Mouse (Mus musculus) CH12.LX (cell line): ENCODE measurements around the gene Cbfa2t2. TPM values are rescaled to one million over a fixed set of nuclear protein-coding genes. Genes with fewer than 3 reads are reported as not detected.

Source experiments
- DNase-seq: peaks from one replicate; pipeline ENCODE4 v3.0.0-alpha.2; 2013; ENCODE audit errors: extremely low read depth
- H3K27ac ChIP-seq: 2 replicates; pipeline ENCODE4 v1.5.1; 2012; ENCODE audit warnings: low read depth, mild to moderate bottlenecking, control low read depth, moderate library complexity; ENCODE audit not compliant: insufficient read depth
- H3K27me3 ChIP-seq: replicated peaks from 2 replicates; pipeline ENCODE3; 2012; ENCODE audit warnings: inconsistent platforms
- H3K36me3 ChIP-seq, 2 experiments: replicated peaks in 1 of 2; 2 replicates each; pipeline versions ENCODE3 to v1.6.1; 2012; ENCODE audit warnings: inconsistent platforms in 1 of 2, low read length in 1 of 2, mild to moderate bottlenecking in 1 of 2, mixed read lengths in 1 of 2, moderate library complexity in 1 of 2; ENCODE audit not compliant: control insufficient read depth in 1 of 2, insufficient read depth in 1 of 2
- H3K4me1 ChIP-seq, 2 experiments: 2 replicates each; pipeline ENCODE4 v1.6.1; 2012; ENCODE audit warnings: inconsistent platforms in 1 of 2, moderate library complexity in 1 of 2; ENCODE audit not compliant: insufficient read depth in 2 of 2, control insufficient read depth in 1 of 2
- H3K4me2 ChIP-seq: 2 replicates; pipeline ENCODE4 v1.6.1; 2012; ENCODE audit warnings: low read depth, mild to moderate bottlenecking, control low read depth; ENCODE audit not compliant: poor library complexity, insufficient read depth, severe bottlenecking
- H3K4me3 ChIP-seq, 3 experiments: fragments of 150-350 bp in 1 of 3; sonication (generic) in 1 of 3; replicated peaks in 1 of 3; 2 replicates each; pipeline versions ENCODE3 to v1.5.1; 2011 to 2012; ENCODE audit warnings: low read depth in 2 of 3, low read length in 2 of 3, mild to moderate bottlenecking in 2 of 3, moderate library complexity in 2 of 3, control low read depth in 1 of 3, improper control_type of control experiment in 1 of 3, inconsistent platforms in 1 of 3, mixed read lengths in 1 of 3; ENCODE audit not compliant: poor library complexity in 1 of 3
- H3K79me2 ChIP-seq: replicated peaks from 2 replicates; pipeline ENCODE4 v1.6.1; 2012; ENCODE audit warnings: mild to moderate bottlenecking, moderate library complexity; ENCODE audit not compliant: control insufficient read depth, poor library complexity, insufficient read depth, severe bottlenecking; ENCODE audit errors: extremely low read depth
- H3K9ac ChIP-seq: 2 replicates; pipeline ENCODE4 v1.6.1; 2012; ENCODE audit warnings: low read depth, mild to moderate bottlenecking, control low read depth, moderate library complexity; ENCODE audit not compliant: insufficient read depth
- H3K9me3 ChIP-seq: replicated peaks from 2 replicates; pipeline ENCODE3; 2012; ENCODE audit warnings: low read length, inconsistent platforms, mixed read lengths
- BHLHE40 ChIP-seq: IDR thresholded peaks from 2 replicates; pipeline ENCODE4 v1.6.1; 2011; ENCODE audit warnings: mild to moderate bottlenecking, low read depth, low read length, improper control_type of control experiment
- CHD2 ChIP-seq: IDR thresholded peaks from 2 replicates; pipeline ENCODE4 v1.6.1; 2011; ENCODE audit warnings: low read length, improper control_type of control experiment
- E2F4 ChIP-seq: IDR thresholded peaks from 2 replicates; pipeline ENCODE4 v1.6.1; 2011; ENCODE audit warnings: low read depth, low read length, improper control_type of control experiment; ENCODE audit not compliant: insufficient replicate concordance
- ELF1 ChIP-seq: IDR thresholded peaks from 2 replicates; pipeline ENCODE4 v1.6.1; 2014; ENCODE audit warnings: low read depth, mild to moderate bottlenecking, inconsistent platforms, low read length, improper control_type of control experiment
- EP300 ChIP-seq: IDR thresholded peaks from 2 replicates; pipeline ENCODE4 v1.6.1; 2011; ENCODE audit warnings: low read length, improper control_type of control experiment
- ETS1 ChIP-seq: conservative IDR thresholded peaks from 2 replicates; pipeline ENCODE4 v1.6.1; 2012; ENCODE audit warnings: low read depth, mild to moderate bottlenecking, inconsistent platforms, low read length, improper control_type of control experiment, moderate library complexity
- HCFC1 ChIP-seq: IDR thresholded peaks from 2 replicates; pipeline ENCODE4 v1.6.1; 2012; ENCODE audit warnings: low read depth, mild to moderate bottlenecking, inconsistent platforms, low read length, improper control_type of control experiment
- JUN ChIP-seq: IDR thresholded peaks from 2 replicates; pipeline ENCODE4 v1.6.1; 2011; ENCODE audit warnings: low read depth, mild to moderate bottlenecking, low read length, improper control_type of control experiment, moderate library complexity; ENCODE audit not compliant: insufficient read depth
- JUND ChIP-seq: conservative IDR thresholded peaks from 2 replicates; pipeline ENCODE4 v1.6.1; 2011; ENCODE audit warnings: low read depth, low read length, improper control_type of control experiment
- KAT2A ChIP-seq: IDR thresholded peaks from 2 replicates; pipeline ENCODE4 v1.6.1; 2012; ENCODE audit warnings: low read length, improper control_type of control experiment, inconsistent platforms; ENCODE audit not compliant: insufficient replicate concordance
- MXI1 ChIP-seq: IDR thresholded peaks from 2 replicates; pipeline ENCODE4 v1.6.1; 2011; ENCODE audit warnings: mild to moderate bottlenecking, low read depth, low read length, improper control_type of control experiment
- NRF1 ChIP-seq: IDR thresholded peaks from 2 replicates; pipeline ENCODE4 v1.6.1; 2014; ENCODE audit warnings: low read depth, mild to moderate bottlenecking, inconsistent platforms, low read length, improper control_type of control experiment, moderate library complexity
- PAX5 ChIP-seq: IDR thresholded peaks from 2 replicates; pipeline ENCODE4 v1.6.1; 2012; ENCODE audit warnings: low read length, inconsistent platforms, mixed read lengths
- POLR2A ChIP-seq: IDR thresholded peaks from 2 replicates; pipeline ENCODE4 v1.6.1; 2011; ENCODE audit warnings: low read depth, mild to moderate bottlenecking, improper control_type of control experiment, low read length
- POLR2AphosphoS2 ChIP-seq: IDR thresholded peaks from 2 replicates; pipeline ENCODE4 v1.6.1; 2011; ENCODE audit warnings: low read depth, low read length, improper control_type of control experiment
- RAD21 ChIP-seq: IDR thresholded peaks from 2 replicates; pipeline ENCODE4 v1.6.1; 2011; ENCODE audit warnings: low read depth, mild to moderate bottlenecking, low read length, improper control_type of control experiment, moderate library complexity
- RCOR1 ChIP-seq: conservative IDR thresholded peaks from 2 replicates; pipeline ENCODE4 v1.6.1; 2012; ENCODE audit warnings: low read depth, mild to moderate bottlenecking, inconsistent platforms, low read length, improper control_type of control experiment
- SMC3 ChIP-seq: IDR thresholded peaks from 2 replicates; pipeline ENCODE4 v1.6.1; 2011; ENCODE audit warnings: low read depth, low read length, improper control_type of control experiment
- TBP ChIP-seq: conservative IDR thresholded peaks from 2 replicates; pipeline ENCODE4 v1.6.1; 2011; ENCODE audit warnings: low read depth, low read length, improper control_type of control experiment
- TCF12 ChIP-seq: IDR thresholded peaks from 2 replicates; pipeline ENCODE4 v1.6.1; 2014; ENCODE audit warnings: low read depth, mild to moderate bottlenecking, inconsistent platforms, low read length, improper control_type of control experiment
- UBTF ChIP-seq: IDR thresholded peaks from 2 replicates; pipeline ENCODE4 v1.6.1; 2012; ENCODE audit warnings: low read depth, mild to moderate bottlenecking, inconsistent platforms, low read length, improper control_type of control experiment, moderate library complexity
- USF1 ChIP-seq: IDR thresholded peaks from 2 replicates; pipeline ENCODE4 v1.6.1; 2014; ENCODE audit warnings: low read depth, mild to moderate bottlenecking, inconsistent platforms, low read length, improper control_type of control experiment
- ZC3H11A ChIP-seq: IDR thresholded peaks from 2 replicates; pipeline ENCODE4 v1.6.1; 2012; ENCODE audit warnings: low read depth, mild to moderate bottlenecking, inconsistent platforms, low read length, improper control_type of control experiment
- ZMIZ1 ChIP-seq: IDR thresholded peaks from 2 replicates; pipeline ENCODE4 v1.6.1; 2012; ENCODE audit warnings: low read depth, mild to moderate bottlenecking, inconsistent platforms, low read length, improper control_type of control experiment
- ZNF384 ChIP-seq: IDR thresholded peaks from 2 replicates; pipeline ENCODE4 v1.6.1; 2012; ENCODE audit warnings: low read depth, low read length, improper control_type of control experiment, inconsistent platforms
- dilution Hi-C: fragments of 300-500 bp; cut with MboI; formaldehyde crosslinking; loops from 2 replicates; pipeline ENCODE4 v1.14.3; 2020; ENCODE audit warnings: low sequenced_read_pairs; ENCODE audit not compliant: extremely low pct_unique_long_range_greater_than_20kb, extremely low pct_ligation_motif_present
- in situ Hi-C: fragments of 300-500 bp; cut with MboI; formaldehyde crosslinking; loops from 3 replicates; pipeline ENCODE4 v1.14.3; 2019; ENCODE audit warnings: low sequenced_read_pairs, low pct_ligation_motif_present, low pct_unique_long_range_greater_than_20kb, mixed read lengths
- polyA plus RNA-seq: library from polyadenylated mRNA; unstranded; fragments of >175 nt; gene quantifications from 2 replicates; pipeline ENCODE4 v1.2.1, GENCODE M21; 2012; ENCODE audit warnings: low read depth; ENCODE audit not compliant: insufficient read length
- total RNA-seq, 2 experiments: library from RNA; depleted of rRNA; stranded (reverse); fragments of 300-350 nt in 1 of 2; fragments of >200 nt in 1 of 2; gene quantifications; 2 replicates each; pipeline ENCODE4 v1.2.3; 2012 to 2014

Cbfa2t2 gene
- total and polyA plus RNA-seq, 3 experiments = 6.0 to 12.6 (median 7.0) TPM

GRCm38 (mm10) chr2:154576876-154577743, 140.8 kb downstream of the Cbfa2t2 start:
- no peak overlapping the region for H3K4me2 ChIP-seq
- no peak overlapping the region for H3K9ac ChIP-seq
- dilution Hi-C loops (no loop called here), in situ Hi-C loops (no loop called here)
- no peaks in the 10 kb centered on the region for H3K36me3 ChIP-seq
- no peak overlapping the region for H3K4me3 ChIP-seq
- H3K27ac ChIP-seq = no peak overlapping the region
- peaks cover 5 to 25% of the 10 kb centered on the region in 2 experiments for H3K4me1 ChIP-seq
- no peak for TF ChIP-seq POLR2AphosphoS2
- no peak for TF ChIP-seq USF1
- TF ChIP-seq ZNF384 = no peak
- no peak for TF ChIP-seq RAD21
- TF ChIP-seq E2F4 = no peak
- TF ChIP-seq PAX5 = no peak
- no peak for TF ChIP-seq MXI1
- TF ChIP-seq SMC3 = no peak
- no peaks in the 10 kb centered on the region for H3K27me3 ChIP-seq
- no peaks in the 10 kb centered on the region for H3K79me2 ChIP-seq
- no peak for DNase-seq
- H3K9me3 ChIP-seq = no peaks in the 10 kb centered on the region

- dilution Hi-C loops = no loop called here
- in situ Hi-C loops = no loop called here
- no peak overlapping the region for H3K9ac ChIP-seq
- H3K27me3 ChIP-seq = no peaks in the 10 kb centered on the region
- H3K36me3 ChIP-seq = no peaks in the 10 kb centered on the region
- no peak overlapping the region for H3K4me3 ChIP-seq
- TF ChIP-seq RCOR1 (no peak), KAT2A (no peak), ELF1 (no peak), POLR2A (no peak), NRF1 (no peak), JUND (no peak), CHD2 (no peak), TCF12 (no peak), UBTF (no peak), POLR2AphosphoS2 (no peak), ZNF384 (no peak), HCFC1 (no peak), ETS1 (no peak), TBP (no peak), JUN (no peak), EP300 (no peak), ZMIZ1 (no peak), BHLHE40 (no peak), ZC3H11A (no peak)
- H3K79me2 ChIP-seq = no peaks in the 10 kb centered on the region
- no peaks in the 10 kb centered on the region for H3K9me3 ChIP-seq
- no peak overlapping the region for H3K27ac ChIP-seq
- peaks cover 4 to 24% of the 10 kb centered on the region in 2 experiments for H3K4me1 ChIP-seq
- no peak for DNase-seq
- no peak overlapping the region for H3K4me2 ChIP-seq
Observed at GRCm38 (mm10) chr2:154577744-154578067, 141.4 kb downstream of the Cbfa2t2 start.
